Mouse (Mus musculus) cerebral cortex, adult 2 months (tissue): Measurements from ENCODE around the gene Olfr1411.

Experiments
- WGBS: fragments of 180-500 bp; shearing (Covaris S2); methylation state at CpG from one replicate; pipeline ENCODE4 v1.1.7; 2018; 5-methylcytosine and 5-hydroxymethylcytosine counted together

Gene Olfr1411

DNA sequence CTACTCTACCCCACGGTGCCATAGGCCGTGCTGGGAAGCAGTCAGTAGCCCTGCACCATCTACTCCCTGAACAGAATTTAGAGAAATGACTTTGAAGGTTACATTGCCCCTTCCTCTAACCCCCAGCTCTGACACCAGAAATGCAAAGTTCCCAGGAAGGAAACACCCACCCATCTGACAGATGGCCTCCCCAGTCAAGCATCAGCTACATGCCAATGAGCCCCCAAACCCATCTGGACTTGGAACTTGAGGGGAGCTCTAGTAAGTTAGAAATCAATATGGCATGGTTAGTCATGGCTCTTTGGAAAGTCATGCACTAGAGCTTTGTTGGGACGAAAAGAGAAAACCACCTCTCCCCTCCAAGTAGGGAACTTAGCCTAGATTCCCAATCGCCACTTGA lies 44.5 kb downstream of the Olfr1411 start:
- 82% methylated on average over 4 of the region's 4 CpGs for WGBS

DNA sequence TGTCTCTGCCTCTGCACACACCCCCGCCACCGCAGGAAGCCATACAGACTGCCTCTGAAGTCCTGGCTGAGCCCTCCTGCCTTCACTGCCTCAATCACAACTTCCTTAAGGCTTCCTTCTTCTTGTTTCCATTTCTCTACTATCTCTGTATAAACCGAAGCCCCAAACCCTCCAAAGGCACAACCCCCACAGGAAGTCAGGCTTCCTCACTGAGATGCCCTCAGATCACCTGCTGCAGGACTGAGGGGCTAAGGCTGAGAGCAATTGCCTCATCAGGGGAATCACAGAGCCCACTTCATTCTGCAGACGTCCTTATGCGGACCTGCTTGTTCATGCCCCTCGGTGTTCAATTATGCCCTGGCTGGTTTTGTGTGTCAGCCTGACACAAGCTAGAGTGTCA lies 46.2 kb downstream of the Olfr1411 start:
- WGBS, result 81% methylated on average over 6 of the region's 6 CpGs

DNA sequence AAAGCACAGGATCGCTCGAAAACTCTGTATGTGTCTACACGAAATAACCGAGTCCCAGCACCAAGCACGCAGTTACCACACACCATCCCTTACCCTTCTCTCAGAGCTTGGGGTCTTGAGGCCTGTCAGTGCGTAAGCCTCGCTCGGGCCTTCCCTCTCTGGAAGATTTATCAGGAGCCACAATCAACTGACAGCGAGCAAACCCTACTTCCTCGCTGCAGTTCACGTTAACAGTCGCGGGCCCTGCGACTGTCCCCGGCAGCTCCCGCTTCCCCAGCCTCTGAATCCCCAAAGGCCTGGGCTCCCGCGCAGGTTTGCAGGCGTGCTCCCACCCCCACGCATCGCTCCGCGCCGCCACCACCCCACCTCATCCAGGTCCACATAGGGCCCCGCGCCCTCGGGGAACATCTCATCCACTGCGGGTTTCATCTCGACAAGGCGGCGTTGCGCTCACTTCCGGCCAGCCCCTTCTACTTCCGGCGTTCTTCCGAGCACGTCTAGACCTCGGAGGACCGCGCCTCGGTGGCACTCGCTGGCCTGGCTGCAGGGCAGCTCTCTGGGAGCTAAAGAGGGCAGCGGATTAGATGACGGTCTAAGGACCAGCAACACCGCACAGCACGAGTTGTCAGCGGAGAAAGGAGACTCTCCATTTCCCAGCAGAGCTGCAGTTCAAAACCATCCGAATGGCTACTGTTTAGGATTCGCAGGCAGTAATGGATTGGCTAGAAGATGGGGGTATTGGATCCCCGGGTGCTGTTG lies 47.5 kb downstream of the Olfr1411 start, which contains the start of gene Cops9:
Cops9 (minus strand) TSS at position 472 of the 759 bp plus-strand sequence.
- under 1% methylated on average over 50 of the region's 50 CpGs for WGBS

DNA sequence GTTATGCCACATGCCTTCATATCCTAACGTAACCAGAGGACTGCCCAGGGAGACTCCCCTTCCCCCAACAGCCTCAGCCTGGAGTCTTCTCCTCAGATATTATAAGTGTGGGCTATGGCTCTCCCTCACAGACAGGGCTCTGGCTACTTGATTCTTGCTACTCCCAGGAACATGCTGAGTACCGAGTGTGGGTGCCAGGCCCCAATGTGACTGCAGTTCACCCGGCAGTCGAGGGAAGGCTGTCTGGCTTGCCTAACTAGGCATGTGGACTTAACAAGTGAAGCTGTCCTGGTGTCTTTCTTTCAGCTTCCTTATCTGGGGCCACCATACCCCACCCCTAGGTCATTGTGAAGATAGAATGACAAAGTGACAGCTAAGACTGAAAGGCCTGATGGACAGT lies 49.5 kb downstream of the Olfr1411 start:
- WGBS, result 85% methylated on average over 4 of the region's 4 CpGs

DNA sequence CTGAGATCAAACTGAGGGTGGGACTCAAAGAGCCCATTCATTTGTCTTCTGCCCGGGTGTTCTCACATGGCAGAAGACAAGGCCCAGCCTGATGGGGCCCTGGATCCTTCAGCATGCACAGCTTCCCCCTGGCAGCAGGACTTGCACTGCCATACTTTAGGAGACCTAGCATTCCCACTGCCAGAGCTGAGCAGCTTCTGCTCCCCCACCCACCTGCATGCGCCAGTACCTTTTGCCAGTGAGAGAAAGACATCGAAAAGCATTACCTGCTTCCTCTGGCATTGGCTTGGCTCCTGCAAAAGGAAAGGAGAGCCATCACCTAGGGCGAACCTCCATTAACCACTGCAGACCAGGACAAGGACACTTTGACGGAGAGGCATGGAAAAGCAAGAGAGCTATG lies 50.7 kb downstream of the Olfr1411 start:
- 88% methylated on average over 5 of the region's 5 CpGs for WGBS

DNA sequence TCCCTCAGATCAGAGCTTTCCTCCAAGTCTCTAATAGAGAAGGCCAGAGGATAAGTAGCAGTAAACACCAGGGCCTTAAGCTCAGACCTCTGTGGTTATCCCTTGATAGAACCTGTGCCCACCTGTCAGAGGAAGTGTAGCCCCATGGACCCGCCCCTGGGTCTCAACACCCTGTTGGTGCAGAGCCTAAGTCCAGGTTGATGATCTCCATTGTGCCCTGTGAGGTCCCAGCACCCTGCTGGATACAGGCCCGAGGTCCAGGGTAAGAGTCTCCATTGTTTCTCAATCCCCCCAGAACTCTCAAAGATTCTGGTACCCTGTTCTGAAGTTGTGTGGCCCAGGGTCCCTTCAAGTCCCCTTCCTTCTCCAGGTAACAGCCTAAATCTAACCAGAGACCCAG lies 51.9 kb downstream of the Olfr1411 start:
- WGBS, result 59% methylated on average over 2 of the region's 2 CpGs

DNA sequence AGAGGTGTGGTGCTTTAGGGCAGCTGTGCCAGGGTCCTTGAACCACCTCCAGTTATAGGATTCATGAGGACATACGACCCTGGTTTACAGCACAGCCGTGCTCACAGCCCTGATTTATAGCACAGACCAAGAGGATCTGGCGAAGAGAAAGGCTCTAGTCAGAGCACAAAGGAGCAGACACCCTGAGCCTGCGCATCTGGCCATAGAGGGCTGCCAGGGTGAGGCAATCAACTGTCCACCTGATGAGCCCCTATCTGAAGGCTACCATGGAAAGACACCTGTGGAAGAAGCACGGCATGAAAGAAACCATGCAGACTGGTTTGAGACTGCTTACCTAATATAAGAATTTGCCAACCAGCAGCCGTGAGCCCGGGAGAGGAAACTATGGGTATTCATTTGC lies 52.4 kb downstream of the Olfr1411 start:
- 88% methylated on average over 7 of the region's 7 CpGs for WGBS

DNA sequence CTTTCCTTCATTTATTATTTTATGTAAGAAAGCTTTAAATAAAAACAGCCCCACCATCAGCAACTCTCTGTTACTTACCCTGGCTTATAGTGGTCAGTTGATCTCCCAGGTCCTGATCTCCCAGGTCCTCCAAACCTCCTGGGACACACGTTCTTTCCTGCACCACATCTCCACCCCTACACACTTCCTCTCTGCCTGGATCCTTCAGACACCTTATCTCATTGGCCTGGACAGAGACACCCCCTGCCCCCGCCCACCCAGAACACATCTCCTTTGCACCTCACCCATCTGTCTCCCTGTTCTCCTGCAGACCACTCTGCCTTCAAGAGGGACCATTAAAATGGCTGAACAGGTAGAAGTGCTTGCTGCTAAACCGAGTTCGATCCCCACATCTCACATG lies 52.8 kb downstream of the Olfr1411 start:
- WGBS, result 79% methylated on average over 4 of the region's 4 CpGs
